Mouse (Mus musculus): Measurements from ENCODE around the gene Cbr1.

DNA sequence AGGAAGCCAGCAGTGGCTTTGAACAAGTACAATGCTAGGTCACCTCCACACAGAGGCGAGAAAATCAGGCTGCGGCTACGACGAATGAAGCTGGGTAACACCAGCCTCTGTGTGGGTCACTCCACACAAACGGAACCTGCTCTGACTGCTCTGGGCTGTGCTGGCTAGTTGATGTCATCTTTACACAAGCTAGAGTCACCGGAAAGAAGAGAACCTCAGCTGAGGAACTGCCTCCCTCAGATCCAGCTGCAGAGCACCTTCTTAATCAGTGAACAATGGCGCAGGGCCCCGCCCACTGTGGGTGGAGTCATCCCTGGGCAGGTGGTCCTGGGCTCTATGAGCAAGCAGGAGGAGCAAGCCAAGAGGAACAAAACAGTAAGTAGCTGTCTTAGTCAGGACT lies 19.3 kb upstream of the Cbr1 start:
- TF ChIP-seq CTCF (IDR thresholded peaks at IDR 0.05; ENCODE audit: control insufficient read depth, insufficient read depth, low read length), result no peak
- TF ChIP-seq POLR2A (IDR thresholded peaks at IDR 0.05; ENCODE audit: borderline replicate concordance, control insufficient read depth, low read depth, low read length), result no peak

Measured in bone marrow, adult 2 months (tissue).